Mouse (Mus musculus): ENCODE measurements around the gene Glrx2. TPM values are rescaled to one million over a fixed set of nuclear protein-coding genes. Genes with fewer than 3 reads are reported as not detected.
A peak's percentile ranks its signal among the peaks of the same experiment; 100 is the strongest.

Glrx2 gene
- polyA plus RNA-seq, 1 experiment from 2014 or later = 82.5 TPM

DNA sequence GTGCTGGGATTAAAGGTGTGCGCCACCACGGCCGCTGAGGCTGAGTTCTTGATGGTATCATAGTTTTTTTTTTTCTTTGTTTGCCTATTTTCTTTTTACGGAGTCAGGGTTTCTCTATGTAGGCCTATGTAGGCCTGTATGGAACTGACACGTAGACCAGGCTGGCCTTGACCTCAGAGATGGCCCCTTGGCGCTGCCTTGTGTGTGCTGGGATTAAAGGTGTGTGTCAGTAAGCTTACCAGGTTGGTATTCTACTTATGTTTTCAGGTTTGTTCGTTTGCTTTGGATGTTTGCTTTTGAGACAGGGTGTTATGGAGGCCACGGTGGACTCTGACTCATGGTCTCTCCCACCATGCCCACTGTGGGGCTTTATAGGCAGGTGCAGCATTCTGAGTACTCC lies 46.0 kb downstream of the Glrx2 start:
- no peaks in the 10 kb centered on the region for H3K4me1 ChIP-seq
- H3K9me3 ChIP-seq (replicated peaks) = no peaks in the 10 kb centered on the region
- no peak overlapping the region for H3K27ac ChIP-seq
- no peak overlapping the region for H3K4me3 ChIP-seq
- no peak overlapping the region for H3K4me2 ChIP-seq
- peak; percentile 30; the same call in 1 of the 2 replicates for ATAC-seq
- H3K36me3 ChIP-seq = peaks cover 15% of the 10 kb centered on the region; the same call in 1 of the 2 replicates
- WGBS (ENCODE audit: insufficient replicate concordance) = 73% methylated on average over 8 of the region's 8 CpGs
- no peaks in the 10 kb centered on the region for H3K27me3 ChIP-seq (replicated peaks)
- H3K9ac ChIP-seq = no peak overlapping the region

DNA sequence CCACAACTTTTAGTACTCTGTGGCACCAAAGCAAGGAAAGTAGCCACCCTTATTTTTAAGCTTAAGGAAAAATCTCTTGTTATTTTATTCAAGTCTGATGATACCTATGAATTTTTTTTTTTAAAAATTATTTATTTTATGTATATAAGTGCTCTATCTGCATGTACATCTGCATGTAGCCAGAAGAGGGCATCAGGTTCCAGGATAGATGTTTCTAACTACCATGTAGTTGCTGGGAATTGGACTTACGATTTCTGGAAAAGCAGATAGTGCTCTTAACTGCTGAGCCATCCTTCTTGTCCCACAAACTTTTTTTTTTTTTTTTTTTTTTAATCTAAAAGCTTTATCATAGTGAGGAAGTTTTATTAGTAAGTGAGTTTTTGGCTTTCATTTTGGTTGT lies 48.3 kb downstream of the Glrx2 start:
- WGBS (ENCODE audit: insufficient replicate concordance) = 44% methylated on average over 1 of the region's 1 CpGs
- Histone ChIP-seq H3K36me3 (peaks cover 15% of the 10 kb centered on the region; the same call in 1 of the 2 replicates), H3K9me3 (replicated peaks) (no peaks in the 10 kb centered on the region), H3K4me2 (no peak overlapping the region), H3K27ac (no peak overlapping the region), H3K4me1 (no peaks in the 10 kb centered on the region), H3K9ac (no peak overlapping the region), H3K4me3 (no peak overlapping the region), H3K27me3 (replicated peaks) (no peaks in the 10 kb centered on the region)
- no peak for ATAC-seq

- Histone ChIP-seq H3K9ac (no peak overlapping the region), H3K27ac (no peak overlapping the region), H3K36me3 (0 out of 2 replicates have a peak, but pooled peaks cover 5% of the 10 kb centered on the region), H3K9me3 (replicated peaks) (no peaks in the 10 kb centered on the region), H3K4me2 (no peak overlapping the region), H3K4me3 (no peak overlapping the region), H3K27me3 (replicated peaks) (no peaks in the 10 kb centered on the region), H3K4me1 (no peaks in the 10 kb centered on the region)
- no peak for ATAC-seq
- 83% methylated on average over 4 of the region's 4 CpGs for WGBS (ENCODE audit: insufficient replicate concordance)
Observed at GRCm38 (mm10) chr1:143765801-143766200, 49.7 kb downstream of the Glrx2 start.

- H3K36me3 ChIP-seq = 0 out of 2 replicates have a peak, but pooled peaks cover 5% of the 10 kb centered on the region
- no peak overlapping the region for H3K9ac ChIP-seq
- no peaks in the 10 kb centered on the region for H3K4me1 ChIP-seq
- H3K27ac ChIP-seq = no peak overlapping the region
- no peak for ATAC-seq
- H3K4me2 ChIP-seq = no peak overlapping the region
- no peaks in the 10 kb centered on the region for H3K9me3 ChIP-seq (replicated peaks)
- WGBS (ENCODE audit: insufficient replicate concordance) = 74% methylated on average over 6 of the region's 6 CpGs
- no peak overlapping the region for H3K4me3 ChIP-seq
- no peaks in the 10 kb centered on the region for H3K27me3 ChIP-seq (replicated peaks)
Observed at GRCm38 (mm10) chr1:143766238-143766637, 50.1 kb downstream of the Glrx2 start.

- H3K4me1 ChIP-seq = peaks cover 16% of the 10 kb centered on the region
- no peak overlapping the region for H3K9ac ChIP-seq
- H3K9me3 ChIP-seq (replicated peaks) = no peaks in the 10 kb centered on the region
- H3K36me3 ChIP-seq = 0 out of 2 replicates have a peak, but pooled peaks cover 5% of the 10 kb centered on the region
- ATAC-seq = no peak
- H3K4me2 ChIP-seq = no peak overlapping the region
- H3K4me3 ChIP-seq = no peak overlapping the region
- H3K27me3 ChIP-seq (replicated peaks) = peaks cover 4% of the 10 kb centered on the region
- WGBS (ENCODE audit: insufficient replicate concordance) = 84% methylated on average over 20 of the region's 20 CpGs
- H3K27ac ChIP-seq = no peak overlapping the region
Observed at GRCm38 (mm10) chr1:143770444-143771109, 54.4 kb downstream of the Glrx2 start.

DNA sequence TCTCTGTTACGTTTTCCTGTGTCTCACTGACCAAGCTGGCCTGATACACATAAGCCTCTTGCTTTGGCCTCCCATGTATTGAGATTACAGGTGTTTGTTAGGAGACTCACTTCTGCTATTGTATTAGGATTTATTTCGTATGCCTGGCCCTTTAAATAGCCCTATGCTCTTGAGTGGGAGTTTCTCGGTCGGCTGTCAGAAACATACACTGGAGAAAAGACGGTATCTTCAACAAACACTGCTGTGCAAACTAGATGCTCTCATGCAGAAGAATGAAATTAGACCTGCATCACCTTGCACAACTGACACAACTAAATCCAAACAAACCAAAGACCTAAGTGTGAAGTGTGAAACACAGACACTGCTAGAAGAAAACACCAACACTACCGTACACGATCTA lies 56.9 kb downstream of the Glrx2 start:
- Histone ChIP-seq H3K9ac (no peak overlapping the region), H3K27me3 (replicated peaks) (peaks cover 5% of the 10 kb centered on the region), H3K27ac (no peak overlapping the region), H3K9me3 (replicated peaks) (no peaks in the 10 kb centered on the region), H3K4me1 (peaks cover 22% of the 10 kb centered on the region), H3K36me3 (no peaks in the 10 kb centered on the region), H3K4me2 (no peak overlapping the region), H3K4me3 (no peak overlapping the region)
- no peak for ATAC-seq
- 71% methylated on average over 7 of the region's 7 CpGs for WGBS (ENCODE audit: insufficient replicate concordance)

- 22% methylated on average over 6 of the region's 6 CpGs for WGBS (ENCODE audit: insufficient replicate concordance)
- Histone ChIP-seq H3K27me3 (replicated peaks) (peaks cover 5% of the 10 kb centered on the region), H3K27ac (no peak overlapping the region), H3K4me2 (no peak overlapping the region), H3K9ac (no peak overlapping the region), H3K4me1 (peaks cover 30% of the 10 kb centered on the region), H3K4me3 (no peak overlapping the region), H3K9me3 (replicated peaks) (no peaks in the 10 kb centered on the region), H3K36me3 (no peaks in the 10 kb centered on the region)
- no peak for ATAC-seq
Observed at GRCm38 (mm10) chr1:143773909-143774308, 57.8 kb downstream of the Glrx2 start.

DNA sequence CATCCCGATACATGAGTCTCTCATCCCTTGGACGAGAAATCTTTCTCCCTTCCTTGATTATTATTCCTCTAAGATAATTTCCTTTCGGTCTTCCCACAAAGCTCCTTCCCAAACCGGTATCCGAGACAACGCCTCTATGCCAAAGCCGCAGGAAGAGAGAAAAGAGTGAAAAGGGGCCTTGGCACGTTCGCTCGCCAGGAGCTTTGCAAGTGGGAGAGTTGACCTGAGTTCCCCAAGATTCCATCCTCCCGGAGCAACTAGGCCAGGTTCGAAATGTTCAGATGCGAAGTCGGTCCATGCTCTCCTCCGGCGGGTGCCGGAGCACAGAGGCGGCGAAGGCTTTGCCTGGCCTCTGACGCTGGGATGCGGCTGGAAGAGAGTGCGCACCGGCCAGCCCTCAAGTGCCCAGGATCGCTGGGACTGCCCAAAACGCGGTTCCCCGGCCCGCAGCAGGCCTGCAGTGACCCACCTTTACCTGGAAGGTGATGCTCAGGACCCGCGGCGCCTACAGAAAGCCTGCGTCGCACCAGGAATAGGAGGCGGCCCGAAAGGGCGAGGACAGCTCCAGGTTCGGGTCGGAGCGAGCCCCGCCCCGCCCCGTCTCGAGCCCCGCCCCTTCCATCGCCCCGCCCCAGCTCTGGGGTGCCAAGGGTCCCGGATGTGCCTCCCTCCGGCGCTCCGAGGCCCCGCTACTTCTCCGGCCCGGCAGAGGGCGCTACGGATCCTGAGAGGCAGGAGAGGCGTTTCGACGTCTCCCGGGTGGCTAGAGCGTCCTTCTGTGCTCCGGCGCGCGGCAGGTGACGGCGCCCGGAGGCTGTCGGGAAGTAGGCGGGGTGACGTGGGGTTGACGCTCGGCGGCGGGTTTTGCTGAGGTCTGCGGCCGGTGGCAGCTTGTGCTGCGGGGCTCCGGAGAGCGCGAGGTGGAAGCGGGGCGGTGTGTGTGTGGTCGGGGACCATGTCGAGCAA lies 60.6 kb downstream of the Glrx2 start, which contains the start of the genes Trove2 and Uchl5:
TSS of gene Trove2 (minus strand) at position 623 of the 966 bp plus-strand sequence.
TSS of gene Uchl5 (plus strand) at position 827 of the 966 bp plus-strand sequence.
- peak; percentile 96 for ATAC-seq
- Histone ChIP-seq H3K36me3 (peaks cover 13% of the 10 kb centered on the region), H3K4me1 (peaks cover 37% of the 10 kb centered on the region), H3K27ac (peak within 1 kb of the TSS; percentile 83), H3K27me3 (replicated peaks) (peaks cover 5% of the 10 kb centered on the region), H3K4me3 (peak within 1 kb of the TSS; percentile 90), H3K9me3 (replicated peaks) (no peaks in the 10 kb centered on the region), H3K4me2 (peak within 1 kb of the TSS; percentile 97), H3K9ac (peak within 1 kb of the TSS; percentile 94)
- under 1% methylated on average over 84 of the region's 84 CpGs for WGBS (ENCODE audit: insufficient replicate concordance)

DNA sequence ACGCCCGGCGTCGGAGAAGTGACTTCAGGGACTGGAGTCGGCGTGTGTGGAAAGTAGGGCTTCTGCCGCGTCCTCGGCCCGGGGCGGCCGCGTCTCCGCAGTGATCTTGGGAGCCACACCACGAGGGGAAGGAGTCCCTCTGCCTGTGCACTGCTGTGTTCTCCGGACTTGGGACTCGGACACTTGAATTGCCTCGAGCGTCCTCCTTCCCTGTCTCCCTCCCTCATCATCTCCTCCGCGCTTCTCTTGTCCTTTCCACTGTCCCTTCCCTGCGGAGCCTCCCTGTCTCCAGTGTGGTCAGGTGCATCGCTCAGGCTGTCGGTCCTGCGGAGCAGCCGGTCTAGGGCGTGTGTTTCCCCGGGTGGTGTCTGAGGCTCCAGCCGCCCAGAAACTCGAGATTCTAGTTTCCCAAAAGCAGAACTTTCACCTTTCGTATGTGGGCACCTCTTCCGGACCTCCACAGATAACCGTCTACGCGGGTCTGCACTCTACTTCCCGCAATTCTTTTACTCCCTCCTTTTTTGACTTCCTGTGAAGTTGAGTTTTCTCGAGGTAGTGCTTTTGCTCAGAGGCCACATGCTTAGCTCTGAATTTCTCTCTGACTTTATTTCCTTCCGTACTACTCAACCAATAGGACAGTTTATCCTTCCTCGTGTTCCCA lies 61.5 kb downstream of the Glrx2 start:
- Histone ChIP-seq H3K27ac (peak overlapping the region; percentile 83), H3K9me3 (replicated peaks) (no peaks in the 10 kb centered on the region), H3K4me3 (peak overlapping the region; percentile 90), H3K4me2 (peak overlapping the region; percentile 97), H3K27me3 (replicated peaks) (peaks cover 5% of the 10 kb centered on the region), H3K9ac (peak overlapping the region; percentile 94), H3K36me3 (peaks cover 13% of the 10 kb centered on the region), H3K4me1 (peaks cover 33% of the 10 kb centered on the region)
- peak; percentile 45 for ATAC-seq
- under 1% methylated on average over 39 of the region's 39 CpGs for WGBS (ENCODE audit: insufficient replicate concordance)

GRCm38 (mm10) chr1:143788584-143789227 lies 72.6 kb downstream of the Glrx2 start:
- Histone ChIP-seq H3K27ac (no peak overlapping the region), H3K4me3 (no peak overlapping the region), H3K9ac (no peak overlapping the region), H3K4me1 (no peaks in the 10 kb centered on the region), H3K27me3 (replicated peaks) (no peaks in the 10 kb centered on the region), H3K36me3 (peaks cover 45% of the 10 kb centered on the region), H3K9me3 (replicated peaks) (no peaks in the 10 kb centered on the region), H3K4me2 (no peak overlapping the region)
- WGBS (ENCODE audit: insufficient replicate concordance) = 49% methylated on average over 2 of the region's 2 CpGs
- peak; percentile 44; the same call in 1 of the 2 replicates for ATAC-seq
